Mouse (Mus musculus) G1E (cell line): Measurements from ENCODE around the gene Gm4559.

ENCODE experiments used
- CTCF ChIP-seq: IDR thresholded peaks from 2 replicates; pipeline ENCODE4 v1.5.1; 2012; ENCODE audit warnings: low read depth, low read length, inconsistent platforms, mixed read lengths
- GATA1 ChIP-seq: IDR thresholded peaks from 2 replicates; pipeline ENCODE4 v1.6.1; 2012; ENCODE audit warnings: borderline replicate concordance, low read length, inconsistent platforms, mixed read lengths
- POLR2AphosphoS5 ChIP-seq: IDR thresholded peaks from 2 replicates; pipeline ENCODE4 v1.6.1; 2012; ENCODE audit warnings: low read depth, low read length, inconsistent platforms; ENCODE audit not compliant: insufficient replicate concordance

DNA sequence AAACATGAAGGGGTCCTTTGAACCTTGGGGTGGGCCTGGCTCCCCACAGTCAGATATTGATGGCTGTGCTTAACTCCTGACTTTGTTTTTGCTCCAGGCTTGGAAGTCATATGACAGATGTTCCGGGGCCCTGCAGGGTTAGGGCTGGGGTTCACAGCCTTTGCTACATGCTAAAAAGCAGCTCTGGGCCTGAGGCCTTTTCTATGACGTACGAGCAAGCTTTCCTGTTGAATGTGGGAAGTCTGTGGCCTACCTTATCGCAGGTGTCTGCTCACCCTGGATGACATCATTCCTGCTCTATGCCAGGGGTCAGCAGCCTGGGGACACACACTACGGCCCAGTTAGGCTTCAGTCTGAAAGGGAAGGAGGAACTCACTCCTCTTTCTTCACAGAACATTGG lies 43.1 kb upstream of the Gm4559 start:
- no peak for TF ChIP-seq CTCF
- no peak for TF ChIP-seq GATA1
- TF ChIP-seq POLR2AphosphoS5: no peak
